Mouse (Mus musculus): Measurements from ENCODE around the gene Gpr137c. TPM values are rescaled to one million over a fixed set of nuclear protein-coding genes. Genes with fewer than 3 reads are reported as not detected.

Gene Gpr137c
- polyA plus RNA-seq, 1 experiment from 2014 or later, result 13.7 TPM

- peak within 1 kb of the TSS; percentile 90 for H3K4me3 ChIP-seq
- H3K9me3 ChIP-seq, result no peaks in the 10 kb centered on the region
- H3K27me3 ChIP-seq, result no peaks in the 10 kb centered on the region
- H3K36me3 ChIP-seq, result no peaks in the 10 kb centered on the region
- peak within 1 kb of the TSS; percentile 74 for H3K4me2 ChIP-seq
- ATAC-seq (ENCODE audit: low read depth), result peak; percentile 66
- peak within 1 kb of the TSS; percentile 97 for H3K27ac ChIP-seq (replicated peaks)
- H3K4me1 ChIP-seq (replicated peaks), result peaks cover 30% of the 10 kb centered on the region
- WGBS, result under 1% methylated on average over 59 of the region's 59 CpGs
- peak within 1 kb of the TSS; percentile 96 for H3K9ac ChIP-seq
These were observed 806 bp downstream of the Gpr137c start, which contains the start of gene Txndc16 for GRCm38 (mm10) chr14:45220090-45220956. Gene Txndc16 (minus strand): TSS chr14:45220328.

GRCm38 (mm10) chr14:45220957-45221630 is 1.6 kb downstream of the Gpr137c start:
- H3K4me2 ChIP-seq, result peak overlapping the region; percentile 65
- H3K9ac ChIP-seq, result peak overlapping the region; percentile 96
- no peaks in the 10 kb centered on the region for H3K9me3 ChIP-seq
- H3K27me3 ChIP-seq, result no peaks in the 10 kb centered on the region
- H3K4me3 ChIP-seq, result peak overlapping the region; percentile 90
- 10% methylated on average over 11 of the region's 11 CpGs for WGBS
- peak; percentile 6; the same call in 1 of the 2 replicates for ATAC-seq (ENCODE audit: low read depth)
- H3K27ac ChIP-seq (replicated peaks), result peak overlapping the region; percentile 97
- H3K4me1 ChIP-seq (replicated peaks), result peaks cover 30% of the 10 kb centered on the region
- H3K36me3 ChIP-seq, result no peaks in the 10 kb centered on the region

- 73% methylated on average over 2 of the region's 2 CpGs for WGBS
- Histone ChIP-seq H3K27ac (replicated peaks) (no peak overlapping the region), H3K4me3 (no peak overlapping the region), H3K4me2 (no peak overlapping the region), H3K9me3 (no peaks in the 10 kb centered on the region), H3K27me3 (no peaks in the 10 kb centered on the region), H3K4me1 (replicated peaks) (no peaks in the 10 kb centered on the region), H3K9ac (no peak overlapping the region), H3K36me3 (no peaks in the 10 kb centered on the region)
- no peak for ATAC-seq (ENCODE audit: low read depth)
These were observed 19.5 kb downstream of the Gpr137c start for GRCm38 (mm10) chr14:45239042-45239441.

- 55% methylated on average over 1 of the region's 1 CpGs for WGBS
- peaks cover 5% of the 10 kb centered on the region; the same call in 1 of the 2 replicates for H3K36me3 ChIP-seq
- no peak overlapping the region for H3K4me2 ChIP-seq
These were observed 22.1 kb downstream of the Gpr137c start for GRCm38 (mm10) chr14:45241613-45242012.

GRCm38 (mm10) chr14:45251548-45252076 is 32.1 kb downstream of the Gpr137c start:
- Histone ChIP-seq H3K4me2 (no peak overlapping the region), H3K36me3 (peaks cover 24% of the 10 kb centered on the region), H3K4me3 (no peak overlapping the region), H3K27ac (replicated peaks) (no peak overlapping the region), H3K9ac (no peak overlapping the region), H3K9me3 (no peaks in the 10 kb centered on the region), H3K27me3 (no peaks in the 10 kb centered on the region), H3K4me1 (replicated peaks) (no peaks in the 10 kb centered on the region)
- ATAC-seq (ENCODE audit: low read depth), result no peak
- 83% methylated on average over 4 of the region's 4 CpGs for WGBS

More at GRCm38 (mm10) chr14:45241613-45242012, 22.1 kb downstream of the Gpr137c start:
- Histone ChIP-seq H3K27ac (replicated peaks) (no peak overlapping the region), H3K9ac (no peak overlapping the region), H3K4me3 (no peak overlapping the region), H3K4me1 (replicated peaks) (no peaks in the 10 kb centered on the region), H3K9me3 (no peaks in the 10 kb centered on the region), H3K27me3 (no peaks in the 10 kb centered on the region)
- ATAC-seq (ENCODE audit: low read depth), result no peak

GRCm38 (mm10) chr14:45263831-45264592 is 44.5 kb downstream of the Gpr137c start:
- Histone ChIP-seq H3K27me3 (no peaks in the 10 kb centered on the region), H3K27ac (replicated peaks) (no peak overlapping the region), H3K9me3 (0 out of 2 replicates have a peak, but pooled peaks cover 3% of the 10 kb centered on the region), H3K4me3 (no peak overlapping the region), H3K36me3 (peaks cover 41% of the 10 kb centered on the region), H3K9ac (no peak overlapping the region), H3K4me2 (no peak overlapping the region), H3K4me1 (replicated peaks) (no peaks in the 10 kb centered on the region)
- 83% methylated on average over 3 of the region's 3 CpGs for WGBS
- no peak for ATAC-seq (ENCODE audit: low read depth)

- peaks cover 33% of the 10 kb centered on the region for H3K36me3 ChIP-seq
- H3K27ac ChIP-seq (replicated peaks), result no peak overlapping the region
- H3K4me3 ChIP-seq, result no peak overlapping the region
- 91% methylated on average over 6 of the region's 6 CpGs for WGBS
- ATAC-seq (ENCODE audit: low read depth), result no peak
- H3K4me2 ChIP-seq, result no peak overlapping the region
- no peaks in the 10 kb centered on the region for H3K4me1 ChIP-seq (replicated peaks)
- no peak overlapping the region for H3K9ac ChIP-seq
- H3K27me3 ChIP-seq, result no peaks in the 10 kb centered on the region
- H3K9me3 ChIP-seq, result no peaks in the 10 kb centered on the region
These were observed 56.3 kb downstream of the Gpr137c start for GRCm38 (mm10) chr14:45275816-45276215.

- ATAC-seq (ENCODE audit: low read depth), result no peak
- H3K4me3 ChIP-seq, result no peak overlapping the region
- no peaks in the 10 kb centered on the region for H3K27me3 ChIP-seq
- no peaks in the 10 kb centered on the region for H3K4me1 ChIP-seq (replicated peaks)
- WGBS, result 90% methylated on average over 3 of the region's 3 CpGs
- H3K9me3 ChIP-seq, result no peaks in the 10 kb centered on the region
- H3K4me2 ChIP-seq, result no peak overlapping the region
- H3K9ac ChIP-seq, result no peak overlapping the region
- H3K27ac ChIP-seq (replicated peaks), result no peak overlapping the region
- peaks cover 38% of the 10 kb centered on the region for H3K36me3 ChIP-seq
These were observed 62.5 kb downstream of the Gpr137c start for GRCm38 (mm10) chr14:45282066-45282465.

- H3K4me2 ChIP-seq, result no peak overlapping the region
- H3K27ac ChIP-seq (replicated peaks), result no peak overlapping the region
- no peak overlapping the region for H3K9ac ChIP-seq
- H3K9me3 ChIP-seq, result no peaks in the 10 kb centered on the region
- H3K36me3 ChIP-seq, result peaks cover 44% of the 10 kb centered on the region
- H3K4me1 ChIP-seq (replicated peaks), result no peaks in the 10 kb centered on the region
- 81% methylated on average over 4 of the region's 4 CpGs for WGBS
- no peak overlapping the region for H3K4me3 ChIP-seq
- no peaks in the 10 kb centered on the region for H3K27me3 ChIP-seq
- ATAC-seq (ENCODE audit: low read depth), result no peak
These were observed 72.1 kb downstream of the Gpr137c start for GRCm38 (mm10) chr14:45291608-45292007.

- Histone ChIP-seq H3K9me3 (no peaks in the 10 kb centered on the region), H3K27me3 (no peaks in the 10 kb centered on the region), H3K9ac (no peak overlapping the region), H3K36me3 (peaks cover 41% of the 10 kb centered on the region), H3K4me2 (no peak overlapping the region), H3K27ac (replicated peaks) (no peak overlapping the region), H3K4me1 (replicated peaks) (peaks cover 4% of the 10 kb centered on the region; the same call in 1 of the 2 replicates), H3K4me3 (no peak overlapping the region)
- WGBS, result 43% methylated on average over 4 of the region's 4 CpGs
- peak; percentile 67 for ATAC-seq (ENCODE audit: low read depth)
These were observed 84.4 kb downstream of the Gpr137c start for GRCm38 (mm10) chr14:45303939-45304338.

GRCm38 (mm10) chr14:45304389-45304788 is 84.9 kb downstream of the Gpr137c start:
- 72% methylated on average over 4 of the region's 4 CpGs for WGBS
- no peaks in the 10 kb centered on the region for H3K9me3 ChIP-seq
- 0 out of 2 replicates have a peak, but pooled peaks have one; percentile 30 for ATAC-seq (ENCODE audit: low read depth)

More at GRCm38 (mm10) chr14:45304389-45304788, 84.9 kb downstream of the Gpr137c start:
- H3K4me3 ChIP-seq, result no peak overlapping the region
- no peak overlapping the region for H3K27ac ChIP-seq (replicated peaks)
- H3K4me1 ChIP-seq (replicated peaks), result peaks cover 4% of the 10 kb centered on the region; the same call in 1 of the 2 replicates
- no peak overlapping the region for H3K9ac ChIP-seq
- H3K4me2 ChIP-seq, result no peak overlapping the region
- H3K36me3 ChIP-seq, result peaks cover 36% of the 10 kb centered on the region
- H3K27me3 ChIP-seq, result no peaks in the 10 kb centered on the region
